Mouse (Mus musculus): ENCODE measurements around the gene Cldn34b4. TPM values are rescaled to one million over a fixed set of nuclear protein-coding genes. Genes with fewer than 3 reads are reported as not detected.

Cldn34b4 gene
- not detected in 2 replicates for polyA plus RNA-seq (2016; fragmentation: Nextera tagmentation; extraction: Ambion mirVana)

DNA sequence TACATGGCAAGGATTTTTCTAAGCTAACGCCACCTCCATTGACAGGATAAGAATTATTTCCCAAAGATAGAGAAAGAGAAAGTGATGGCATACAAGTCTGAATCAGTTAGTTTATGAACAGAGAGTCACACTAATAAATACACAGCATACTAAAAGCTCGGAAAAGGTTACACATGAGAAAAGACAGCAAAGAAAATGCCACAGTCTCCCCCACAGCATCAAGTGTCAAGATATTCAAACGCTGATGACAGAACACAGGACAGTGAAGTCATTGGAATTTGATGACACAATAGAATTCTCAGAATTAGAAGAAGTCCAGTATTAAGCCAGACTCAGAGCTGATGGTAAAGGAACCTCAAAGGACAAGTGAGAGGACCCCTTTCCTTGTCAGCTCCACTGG is at the start of gene Cldn34b4:
Gene Cldn34b4 (plus strand): TSS at position 301 of the 400 bp plus-strand sequence.
- H3K4me3 ChIP-seq: no peak within 1 kb of the TSS
- no peak within 1 kb of the TSS for H3K9ac ChIP-seq
- no peak for ATAC-seq (ENCODE audit: low FRiP score)
- WGBS: 89% methylated on average over 3 of the region's 3 CpGs
- no peaks in the 10 kb centered on the region for H3K4me1 ChIP-seq
- H3K4me2 ChIP-seq (replicated peaks): no peak within 1 kb of the TSS
- H3K27me3 ChIP-seq: no peaks in the 10 kb centered on the region
- H3K36me3 ChIP-seq: no peaks in the 10 kb centered on the region
- H3K9me3 ChIP-seq (replicated peaks): no peaks in the 10 kb centered on the region
- H3K27ac ChIP-seq: no peak within 1 kb of the TSS

Other genes with a start within 250 kb of the Cldn34b4 start
- not detected in 2 replicates for gene Cldn34b3, start 129.0 kb upstream of the Cldn34b4 start, polyA plus RNA-seq (2016; fragmentation: Nextera tagmentation; extraction: Ambion mirVana)
- gene Cldn34d, start 209.6 kb downstream of the Cldn34b4 start, polyA plus RNA-seq (2016; fragmentation: Nextera tagmentation; extraction: Ambion mirVana): not detected in 2 replicates

Measured in hindbrain, embryonic 12.5 days (tissue).